Mouse (Mus musculus) limb, embryonic 14.5 days (tissue): ENCODE data around the gene Dgkz. TPM values are rescaled to one million over a fixed set of nuclear protein-coding genes. Genes with fewer than 3 reads are reported as not detected.

Experiments
- ATAC-seq: fragments of 200-750 bp; cut with Nextera tagmentation; 2 replicates; pipeline ENCODE4 v1.8.0; 2017; ENCODE audit warnings: low read depth, moderate number of reproducible peaks, moderate TSS enrichment; ENCODE audit not compliant: low FRiP score
- DNase-seq: peaks from one replicate; pipeline ENCODE4 v3.0.0-alpha.2; 2015; ENCODE audit warnings: low spot score
- H3K27ac ChIP-seq: fragments of 300-500 bp; sonication (generic); replicated peaks from 2 replicates; pipeline ENCODE4 v1.5.1; 2014; ENCODE audit warnings: low read depth, mild to moderate bottlenecking, low read length, moderate library complexity, mixed read lengths
- H3K27me3 ChIP-seq: fragments of 300-500 bp; sonication (generic); 2 replicates; pipeline ENCODE4 v1.6.1; 2014; ENCODE audit warnings: low read length, mixed read lengths; ENCODE audit not compliant: control insufficient read depth, insufficient read depth
- H3K36me3 ChIP-seq: fragments of 300-500 bp; sonication (generic); 2 replicates; pipeline ENCODE4 v1.6.1; 2014; ENCODE audit warnings: mild to moderate bottlenecking, low read length, moderate library complexity, mixed read lengths; ENCODE audit not compliant: control insufficient read depth, insufficient read depth
- H3K4me1 ChIP-seq: fragments of 300-500 bp; sonication (generic); 2 replicates; pipeline ENCODE4 v1.6.1; 2014; ENCODE audit warnings: antibody characterized with exemption, low read length, mixed read lengths; ENCODE audit not compliant: control insufficient read depth, insufficient read depth
- H3K4me2 ChIP-seq: fragments of 300-500 bp; sonication (generic); replicated peaks from 2 replicates; pipeline ENCODE4 v1.6.1; 2014; ENCODE audit warnings: low read depth, mild to moderate bottlenecking, low read length, moderate library complexity; ENCODE audit not compliant: severe bottlenecking
- H3K4me3 ChIP-seq: fragments of 300-500 bp; sonication (generic); replicated peaks from 2 replicates; pipeline ENCODE4 v1.5.1; 2014; ENCODE audit warnings: low read length
- H3K9ac ChIP-seq: fragments of 300-500 bp; sonication (generic); 2 replicates; pipeline ENCODE4 v1.6.1; 2014; ENCODE audit warnings: mild to moderate bottlenecking, low read depth, low read length, moderate library complexity; ENCODE audit not compliant: severe bottlenecking
- H3K9me3 ChIP-seq: fragments of 300-500 bp; sonication (generic); 2 replicates; pipeline ENCODE4 v1.6.1; 2016; ENCODE audit warnings: low read length; ENCODE audit not compliant: control insufficient read depth
- POLR2A ChIP-seq: fragments of 200-500 bp; IDR thresholded peaks from 2 replicates; pipeline ENCODE4 v1.8.0; 2012; ENCODE audit warnings: inconsistent platforms, mild to moderate bottlenecking, moderate library complexity, borderline replicate concordance; ENCODE audit not compliant: insufficient read depth, insufficient read length; ENCODE audit errors: extremely low read depth
- WGBS: fragments of 180-500 bp; shearing (Covaris S2); extraction: QIAGEN DNeasy Blood & Tissue Kit; methylation state at CpG from one replicate; pipeline ENCODE4 v1.1.7; 2014; 5-methylcytosine and 5-hydroxymethylcytosine counted together
- polyA plus RNA-seq, 2 experiments: library from polyadenylated mRNA; depleted of rRNA in 1 of 2; stranded (reverse) in 1 of 2; unstranded in 1 of 2; fragments of >200 nt; fragmentation: Nextera tagmentation in 1 of 2; extraction: Ambion mirVana in 1 of 2; gene quantifications; 2 replicates each; pipeline versions ENCODE4 v1.2.1 to v1.2.3; 2012 to 2014

Dgkz gene
- polyA plus RNA-seq, 2 experiments: 42.4 to 97.1 TPM

GRCm38 (mm10) chr2:91925442-91925841, 50.2 kb downstream of the Dgkz start:
- Histone ChIP-seq H3K9ac (no peak overlapping the region), H3K36me3 (peaks cover 7% of the 10 kb centered on the region; the same call in 1 of the 2 replicates), H3K4me1 (peaks cover 22% of the 10 kb centered on the region), H3K9me3 (no peaks in the 10 kb centered on the region), H3K27me3 (peaks cover 35% of the 10 kb centered on the region), H3K27ac (no peak overlapping the region), H3K4me3 (no peak overlapping the region), H3K4me2 (no peak overlapping the region)
- WGBS: 78% methylated on average over 15 of the region's 15 CpGs
- no peak for TF ChIP-seq POLR2A
- ATAC-seq (no peak), DNase-seq (no peak)

- H3K27ac ChIP-seq: no peak overlapping the region
- peaks cover 4% of the 10 kb centered on the region; the same call in 1 of the 2 replicates for H3K36me3 ChIP-seq
- H3K9ac ChIP-seq: no peak overlapping the region
- H3K9me3 ChIP-seq: no peaks in the 10 kb centered on the region
- H3K4me1 ChIP-seq: peaks cover 19% of the 10 kb centered on the region
- peaks cover 37% of the 10 kb centered on the region for H3K27me3 ChIP-seq
- H3K4me3 ChIP-seq: no peak overlapping the region
- no peak for TF ChIP-seq POLR2A
- H3K4me2 ChIP-seq: no peak overlapping the region
- DNase-seq: no peak
- 65% methylated on average over 1 of the region's 1 CpGs for WGBS
- no peak for ATAC-seq
These were observed 50.9 kb downstream of the Dgkz start for GRCm38 (mm10) chr2:91924726-91925125.

- Histone ChIP-seq H3K4me3 (peak overlapping the region; percentile 54), H3K9ac (no peak overlapping the region), H3K4me2 (peak overlapping the region; percentile 94), H3K4me1 (peaks cover 18% of the 10 kb centered on the region), H3K27me3 (peaks cover 37% of the 10 kb centered on the region), H3K36me3 (peaks cover 3% of the 10 kb centered on the region; the same call in 1 of the 2 replicates), H3K9me3 (no peaks in the 10 kb centered on the region), H3K27ac (no peak overlapping the region)
- ATAC-seq (peak; percentile 38; the same call in 1 of the 2 replicates), DNase-seq (peak; percentile 82)
- TF ChIP-seq POLR2A: no peak
- 5% methylated on average over 54 of the region's 54 CpGs for WGBS
These were observed 52.0 kb downstream of the Dgkz start for GRCm38 (mm10) chr2:91923415-91924337.

GRCm38 (mm10) chr2:91922586-91923414, 52.9 kb downstream of the Dgkz start:
- no peak overlapping the region for H3K27ac ChIP-seq
- H3K4me1 ChIP-seq: peaks cover 18% of the 10 kb centered on the region
- WGBS: 2% methylated on average over 35 of the region's 37 CpGs
- H3K9ac ChIP-seq: no peak overlapping the region
- peaks cover 37% of the 10 kb centered on the region for H3K27me3 ChIP-seq
- no peaks in the 10 kb centered on the region for H3K9me3 ChIP-seq
- no peak for TF ChIP-seq POLR2A
- H3K36me3 ChIP-seq: peaks cover 11% of the 10 kb centered on the region
- ATAC-seq (no peak), DNase-seq (no peak)
- H3K4me2 ChIP-seq: peak overlapping the region; percentile 94
- H3K4me3 ChIP-seq: peak overlapping the region; percentile 54
